Mouse (Mus musculus): ENCODE measurements around the gene Rbm20.

GRCm38 (mm10) chr19:53857962-53858361 is 180.9 kb downstream of the Rbm20 start:
- TF ChIP-seq POLR2A (IDR thresholded peaks at IDR 0.05; ENCODE audit: low read depth, low read length) (no peak), CTCF (IDR thresholded peaks at IDR 0.05; ENCODE audit: extremely low read depth, insufficient read depth, insufficient read length, insufficient replicate concordance) (no peak)
